Mouse (Mus musculus) ES-Bruce4 (cell line): ENCODE data around the gene Siva1.

ENCODE experiments used
- CTCF ChIP-seq: IDR thresholded peaks from one replicate; pipeline ENCODE4 v1.8.1; 2011; ENCODE audit warnings: low read depth, low read length
- EP300 ChIP-seq: IDR thresholded peaks from 2 replicates; pipeline ENCODE4 v1.6.1; 2011; ENCODE audit warnings: low read depth, low read length; ENCODE audit not compliant: insufficient read depth
- POLR2A ChIP-seq: IDR thresholded peaks from one replicate; pipeline ENCODE4 v1.8.1; 2011; ENCODE audit warnings: low read length; ENCODE audit not compliant: insufficient read depth

DNA sequence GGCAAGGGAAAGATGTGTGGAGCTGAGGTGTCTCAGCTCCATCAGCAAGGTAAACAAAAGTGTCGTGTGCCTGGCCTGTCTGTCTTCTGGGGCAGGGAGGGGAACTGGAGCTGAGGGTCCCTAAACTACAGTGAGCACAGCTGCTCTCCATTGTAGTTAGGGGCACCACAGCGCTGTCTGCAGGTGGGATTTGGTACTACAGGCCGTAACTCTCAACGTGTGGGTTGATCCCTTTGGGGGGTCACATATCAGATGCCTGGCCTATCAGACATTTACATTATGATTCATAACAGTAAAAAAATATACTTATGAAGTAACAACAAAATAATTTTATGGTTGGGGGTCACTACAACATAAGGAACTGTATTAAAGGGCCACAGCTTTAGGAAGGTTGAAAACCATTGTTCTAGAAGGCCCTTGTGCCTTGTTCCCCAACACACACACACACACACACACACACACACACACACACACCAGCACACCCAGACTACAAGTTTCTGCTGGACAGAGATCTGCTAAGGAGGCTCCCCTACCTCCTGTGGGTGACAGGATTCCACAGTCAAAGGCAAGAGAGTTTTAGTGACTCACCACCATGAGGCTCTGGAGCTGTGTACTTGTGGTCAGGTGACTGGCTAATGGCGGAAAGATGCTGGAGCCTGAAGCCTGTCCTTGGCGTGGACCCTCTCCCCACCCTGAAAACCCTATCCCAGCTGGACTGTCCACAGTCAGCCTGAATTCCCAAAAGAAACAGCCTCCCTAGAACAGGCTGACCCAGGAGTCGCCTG, 17.2 kb upstream of the Siva1 start:
- TF ChIP-seq CTCF (peak; percentile 88), EP300 (no peak), POLR2A (no peak)
